Mouse (Mus musculus) adrenal gland, postnatal 25 days (tissue): ENCODE results near the gene Taf8. TPM values are rescaled to one million over a fixed set of nuclear protein-coding genes. Genes with fewer than 3 reads are reported as not detected.

ENCODE experiments used
- DNase-seq: peaks from one replicate; pipeline ENCODE4 v3.0.0; 2021; ENCODE audit warnings: mixed read lengths
- total RNA-seq: library from RNA; stranded (reverse); gene quantifications from 2 replicates; pipeline ENCODE4 v1.2.3, GENCODE M21; 2021

Gene Taf8
- total RNA-seq, 1 experiment from 2014 or later = 25.7 TPM

- no peak for DNase-seq
Measured at GRCm38 (mm10) chr17:47484241-47484921, 17.7 kb downstream of the Taf8 start.

- DNase-seq = peak; percentile 78
Measured at GRCm38 (mm10) chr17:47482401-47482800, 19.7 kb downstream of the Taf8 start.

GRCm38 (mm10) chr17:47479887-47480286, 22.2 kb downstream of the Taf8 start:
- DNase-seq = no peak

GRCm38 (mm10) chr17:47475714-47476113, 26.4 kb downstream of the Taf8 start:
- no peak for DNase-seq

- DNase-seq = no peak
Measured at GRCm38 (mm10) chr17:47475181-47475580, 26.9 kb downstream of the Taf8 start.

- DNase-seq = no peak
Measured at GRCm38 (mm10) chr17:47474250-47474649, 27.8 kb downstream of the Taf8 start.

GRCm38 (mm10) chr17:47473434-47473974, 28.6 kb downstream of the Taf8 start:
- DNase-seq = peak; percentile 70

- no peak for DNase-seq
Measured at GRCm38 (mm10) chr17:47472435-47473350, 29.4 kb downstream of the Taf8 start.

GRCm38 (mm10) chr17:47470686-47471085, 31.4 kb downstream of the Taf8 start:
- DNase-seq = no peak

- no peak for DNase-seq
Measured at GRCm38 (mm10) chr17:47470121-47470520, 32.0 kb downstream of the Taf8 start.

GRCm38 (mm10) chr17:47469642-47470041, 32.5 kb downstream of the Taf8 start:
- DNase-seq = no peak

- DNase-seq = no peak
Measured at GRCm38 (mm10) chr17:47468466-47468865, 33.6 kb downstream of the Taf8 start.

- DNase-seq = no peak
Measured at GRCm38 (mm10) chr17:47468063-47468462, 34.0 kb downstream of the Taf8 start.

GRCm38 (mm10) chr17:47467659-47468058, 34.4 kb downstream of the Taf8 start:
- no peak for DNase-seq

- DNase-seq = no peak
Measured at GRCm38 (mm10) chr17:47466284-47466683, 35.8 kb downstream of the Taf8 start.

- DNase-seq = no peak
Measured at GRCm38 (mm10) chr17:47465016-47465415, 37.1 kb downstream of the Taf8 start.

- no peak for DNase-seq
Measured at GRCm38 (mm10) chr17:47464248-47464965, 37.7 kb downstream of the Taf8 start.

- no peak for DNase-seq
Measured at GRCm38 (mm10) chr17:47462728-47463388, 39.2 kb downstream of the Taf8 start.

- no peak for DNase-seq
Measured at GRCm38 (mm10) chr17:47462209-47462608, 39.9 kb downstream of the Taf8 start.

GRCm38 (mm10) chr17:47461688-47462087, 40.4 kb downstream of the Taf8 start:
- no peak for DNase-seq

- no peak for DNase-seq
Measured at GRCm38 (mm10) chr17:47459341-47459919, 42.7 kb downstream of the Taf8 start.

- no peak for DNase-seq
Measured at GRCm38 (mm10) chr17:47458936-47459335, 43.2 kb downstream of the Taf8 start.
